Mouse (Mus musculus): ENCODE measurements at regions not wholly inside any gene's neighbourhood (a gene's known extent, or its start where the extent isn't known, plus 50 kb on each side); places are given as distances from the start of the nearest gene placed in this dataset.

GRCm38 (mm10) chr11:24535462-24535861 is 457.6 kb downstream of the Bcl11a start:
- 41% methylated on average over 7 of the region's 7 CpGs for WGBS
- TF ChIP-seq POLR2A (IDR thresholded peaks at IDR 0.05; ENCODE audit: low read depth, low read length), result no peak
- TF ChIP-seq CTCF (conservative IDR thresholded peaks at IDR 0.05; ENCODE audit: insufficient read depth, insufficient read length, low read depth, low read length), result no peak
- no peak overlapping the region for H3K27ac ChIP-seq (ENCODE audit: insufficient read depth, low read depth, low read length)

GRCm38 (mm10) chr11:24537721-24538120 is 459.9 kb downstream of the Bcl11a start:
- Histone ChIP-seq H3K36me3 (ENCODE audit: control insufficient read depth, insufficient read depth, low read length) (no peaks in the 10 kb centered on the region), H3K27ac (ENCODE audit: insufficient read depth, low read depth, low read length) (no peak overlapping the region), H3K4me3 (ENCODE audit: insufficient read depth, low read depth, low read length) (no peak overlapping the region), H3K4me1 (ENCODE audit: control insufficient read depth, insufficient read depth, low read length) (no peaks in the 10 kb centered on the region), H3K27me3 (replicated peaks; ENCODE audit: control insufficient read depth, insufficient read depth, low read length) (no peaks in the 10 kb centered on the region)
- TF ChIP-seq CTCF (conservative IDR thresholded peaks at IDR 0.05; ENCODE audit: insufficient read depth, insufficient read length, low read depth, low read length) (no peak), POLR2A (IDR thresholded peaks at IDR 0.05; ENCODE audit: low read depth, low read length) (no peak)
- DNase-seq, result no peak

More at GRCm38 (mm10) chr11:24535462-24535861, 457.6 kb downstream of the Bcl11a start:
- H3K4me3 ChIP-seq (ENCODE audit: insufficient read depth, low read depth, low read length), result no peak overlapping the region
- H3K4me1 ChIP-seq (ENCODE audit: control insufficient read depth, insufficient read depth, low read length), result no peaks in the 10 kb centered on the region
- DNase-seq, result no peak
- H3K27me3 ChIP-seq (replicated peaks; ENCODE audit: control insufficient read depth, insufficient read depth, low read length), result no peaks in the 10 kb centered on the region
- no peaks in the 10 kb centered on the region for H3K36me3 ChIP-seq (ENCODE audit: control insufficient read depth, insufficient read depth, low read length)

- H3K27me3 ChIP-seq (replicated peaks; ENCODE audit: control insufficient read depth, insufficient read depth, low read length), result no peaks in the 10 kb centered on the region
- no peak overlapping the region for H3K4me3 ChIP-seq (ENCODE audit: insufficient read depth, low read depth, low read length)
- H3K36me3 ChIP-seq (ENCODE audit: control insufficient read depth, insufficient read depth, low read length), result no peaks in the 10 kb centered on the region
- H3K4me1 ChIP-seq (ENCODE audit: control insufficient read depth, insufficient read depth, low read length), result no peaks in the 10 kb centered on the region
- TF ChIP-seq CTCF (conservative IDR thresholded peaks at IDR 0.05; ENCODE audit: insufficient read depth, insufficient read length, low read depth, low read length), result no peak
- TF ChIP-seq POLR2A (IDR thresholded peaks at IDR 0.05; ENCODE audit: low read depth, low read length), result no peak
- no peak overlapping the region for H3K27ac ChIP-seq (ENCODE audit: insufficient read depth, low read depth, low read length)
- DNase-seq, result no peak
These were observed 491.8 kb downstream of the Bcl11a start for GRCm38 (mm10) chr11:24569655-24570054.

- TF ChIP-seq CTCF (conservative IDR thresholded peaks at IDR 0.05; ENCODE audit: insufficient read depth, insufficient read length, low read depth, low read length), result no peak
- no peak for TF ChIP-seq POLR2A (IDR thresholded peaks at IDR 0.05; ENCODE audit: low read depth, low read length)
- Histone ChIP-seq H3K27ac (ENCODE audit: insufficient read depth, low read depth, low read length) (no peak overlapping the region), H3K27me3 (replicated peaks; ENCODE audit: control insufficient read depth, insufficient read depth, low read length) (no peaks in the 10 kb centered on the region), H3K4me1 (ENCODE audit: control insufficient read depth, insufficient read depth, low read length) (no peaks in the 10 kb centered on the region), H3K36me3 (ENCODE audit: control insufficient read depth, insufficient read depth, low read length) (no peaks in the 10 kb centered on the region), H3K4me3 (ENCODE audit: insufficient read depth, low read depth, low read length) (no peak overlapping the region)
- WGBS, result 56% methylated on average over 5 of the region's 5 CpGs
- DNase-seq, result no peak
These were observed 535.7 kb downstream of the Bcl11a start for GRCm38 (mm10) chr11:24613529-24613928.

GRCm38 (mm10) chr11:24615436-24615835 is 537.6 kb downstream of the Bcl11a start:
- no peaks in the 10 kb centered on the region for H3K27me3 ChIP-seq (replicated peaks; ENCODE audit: control insufficient read depth, insufficient read depth, low read length)
- no peak for DNase-seq
- H3K27ac ChIP-seq (ENCODE audit: insufficient read depth, low read depth, low read length), result no peak overlapping the region
- TF ChIP-seq POLR2A (IDR thresholded peaks at IDR 0.05; ENCODE audit: low read depth, low read length) (no peak), CTCF (conservative IDR thresholded peaks at IDR 0.05; ENCODE audit: insufficient read depth, insufficient read length, low read depth, low read length) (no peak)
- WGBS, result 84% methylated on average over 1 of the region's 1 CpGs
- H3K36me3 ChIP-seq (ENCODE audit: control insufficient read depth, insufficient read depth, low read length), result no peaks in the 10 kb centered on the region
- no peaks in the 10 kb centered on the region for H3K4me1 ChIP-seq (ENCODE audit: control insufficient read depth, insufficient read depth, low read length)
- H3K4me3 ChIP-seq (ENCODE audit: insufficient read depth, low read depth, low read length), result no peak overlapping the region

GRCm38 (mm10) chr11:24618586-24618985 is 540.7 kb downstream of the Bcl11a start:
- Histone ChIP-seq H3K4me3 (ENCODE audit: insufficient read depth, low read depth, low read length) (no peak overlapping the region), H3K27ac (ENCODE audit: insufficient read depth, low read depth, low read length) (no peak overlapping the region), H3K27me3 (replicated peaks; ENCODE audit: control insufficient read depth, insufficient read depth, low read length) (no peaks in the 10 kb centered on the region), H3K4me1 (ENCODE audit: control insufficient read depth, insufficient read depth, low read length) (no peaks in the 10 kb centered on the region), H3K36me3 (ENCODE audit: control insufficient read depth, insufficient read depth, low read length) (no peaks in the 10 kb centered on the region)
- WGBS, result 32% methylated on average over 2 of the region's 2 CpGs
- TF ChIP-seq CTCF (conservative IDR thresholded peaks at IDR 0.05; ENCODE audit: insufficient read depth, insufficient read length, low read depth, low read length) (no peak), POLR2A (IDR thresholded peaks at IDR 0.05; ENCODE audit: low read depth, low read length) (no peak)
- no peak for DNase-seq

GRCm38 (mm10) chr11:24619021-24619420 is 541.2 kb downstream of the Bcl11a start:
- no peaks in the 10 kb centered on the region for H3K27me3 ChIP-seq (replicated peaks; ENCODE audit: control insufficient read depth, insufficient read depth, low read length)
- TF ChIP-seq POLR2A (IDR thresholded peaks at IDR 0.05; ENCODE audit: low read depth, low read length), result no peak
- no peak for DNase-seq
- no peak overlapping the region for H3K4me3 ChIP-seq (ENCODE audit: insufficient read depth, low read depth, low read length)
- no peaks in the 10 kb centered on the region for H3K4me1 ChIP-seq (ENCODE audit: control insufficient read depth, insufficient read depth, low read length)
- H3K27ac ChIP-seq (ENCODE audit: insufficient read depth, low read depth, low read length), result no peak overlapping the region
- WGBS, result 63% methylated on average over 4 of the region's 4 CpGs
- H3K36me3 ChIP-seq (ENCODE audit: control insufficient read depth, insufficient read depth, low read length), result no peaks in the 10 kb centered on the region

GRCm38 (mm10) chr11:24628619-24629018 is 550.8 kb downstream of the Bcl11a start:
- no peaks in the 10 kb centered on the region for H3K4me1 ChIP-seq (ENCODE audit: control insufficient read depth, insufficient read depth, low read length)
- no peak for DNase-seq
- H3K4me3 ChIP-seq (ENCODE audit: insufficient read depth, low read depth, low read length), result no peak overlapping the region
- WGBS, result 64% methylated on average over 5 of the region's 5 CpGs
- no peak for TF ChIP-seq POLR2A (IDR thresholded peaks at IDR 0.05; ENCODE audit: low read depth, low read length)
- TF ChIP-seq CTCF (conservative IDR thresholded peaks at IDR 0.05; ENCODE audit: insufficient read depth, insufficient read length, low read depth, low read length), result no peak
- no peak overlapping the region for H3K27ac ChIP-seq (ENCODE audit: insufficient read depth, low read depth, low read length)
- no peaks in the 10 kb centered on the region for H3K36me3 ChIP-seq (ENCODE audit: control insufficient read depth, insufficient read depth, low read length)
- no peaks in the 10 kb centered on the region for H3K27me3 ChIP-seq (replicated peaks; ENCODE audit: control insufficient read depth, insufficient read depth, low read length)

All from kidney, adult 2 months (tissue).